Mouse (Mus musculus): Measurements from ENCODE around the gene Prrx1. TPM values are rescaled to one million over a fixed set of nuclear protein-coding genes. Genes with fewer than 3 reads are reported as not detected.

Prrx1 gene
- 7.5 and 9.4 TPM in 2 replicates for polyA plus RNA-seq (2016; fragmentation: Nextera tagmentation; extraction: Ambion mirVana)

GRCm38 (mm10) chr1:163313101-163313773, at the start of gene Prrx1:
TSS of gene Prrx1 (minus strand) at chr1:163313710.
- peak within 1 kb of the TSS; percentile 90 for H3K4me2 ChIP-seq
- WGBS: under 1% methylated on average over 17 of the region's 17 CpGs
- H3K27ac ChIP-seq (ENCODE audit: poor library complexity, severe bottlenecking): peak within 1 kb of the TSS; percentile 65
- H3K36me3 ChIP-seq: no peaks in the 10 kb centered on the region
- peaks cover 9% of the 10 kb centered on the region; the same call in 1 of the 2 replicates for H3K4me1 ChIP-seq (replicated peaks)
- peak within 1 kb of the TSS; percentile 63 for H3K9ac ChIP-seq
- peaks cover 44% of the 10 kb centered on the region for H3K27me3 ChIP-seq (replicated peaks)
- no peak for ATAC-seq (ENCODE audit: insufficient number of reproducible peaks, low FRiP score)
- H3K9me3 ChIP-seq (replicated peaks): no peaks in the 10 kb centered on the region
- peak within 1 kb of the TSS; percentile 62 for H3K4me3 ChIP-seq

DNA sequence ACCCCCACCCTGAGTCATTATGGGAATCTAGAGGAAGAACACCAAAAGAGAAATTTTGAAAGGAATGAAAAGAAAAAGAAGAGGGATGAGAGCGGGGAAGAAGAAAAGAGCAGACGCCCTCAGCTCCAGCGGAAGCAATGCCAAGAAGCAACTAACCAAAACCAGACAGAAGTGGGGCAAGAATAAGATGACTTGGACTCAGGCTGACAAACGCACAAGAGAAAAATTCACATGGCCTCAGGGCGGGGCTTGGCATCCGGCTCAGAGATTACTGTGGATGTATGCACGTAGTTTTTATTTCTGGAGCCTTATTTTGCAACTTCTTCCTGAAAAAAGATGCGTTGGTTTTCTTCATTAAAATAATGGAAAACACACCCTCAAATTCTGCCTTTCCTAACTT, 48.7 kb upstream of the Prrx1 start:
- Histone ChIP-seq H3K4me3 (no peak overlapping the region), H3K4me1 (replicated peaks) (peaks cover 21% of the 10 kb centered on the region), H3K4me2 (no peak overlapping the region), H3K27me3 (replicated peaks) (no peaks in the 10 kb centered on the region), H3K9ac (no peak overlapping the region), H3K27ac (ENCODE audit: poor library complexity, severe bottlenecking) (0 out of 2 replicates have a peak overlapping the region, but pooled peaks have one; percentile 7), H3K36me3 (no peaks in the 10 kb centered on the region), H3K9me3 (replicated peaks) (no peaks in the 10 kb centered on the region)
- WGBS: 66% methylated on average over 8 of the region's 8 CpGs
- no peak for ATAC-seq (ENCODE audit: insufficient number of reproducible peaks, low FRiP score)

DNA sequence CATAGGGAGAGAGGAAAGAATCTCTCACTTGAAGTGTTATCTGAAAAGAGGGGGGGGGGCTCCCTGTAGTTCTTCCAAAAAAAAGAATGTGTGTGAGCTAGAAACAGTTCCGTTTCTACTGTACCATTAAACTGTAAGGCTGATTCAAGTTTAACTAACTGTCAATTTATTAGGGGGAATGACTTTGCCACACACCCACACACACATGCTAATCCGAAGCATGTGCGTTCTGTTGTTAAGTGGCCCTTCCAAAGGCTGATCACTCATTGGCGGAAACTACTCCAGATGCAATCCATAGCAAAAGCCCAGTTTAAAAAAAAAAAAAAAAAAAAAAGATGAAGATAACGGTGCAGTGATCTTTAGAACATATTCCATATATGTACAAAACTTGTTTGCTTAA, 47.9 kb upstream of the Prrx1 start:
- Histone ChIP-seq H3K27me3 (replicated peaks) (no peaks in the 10 kb centered on the region), H3K27ac (ENCODE audit: poor library complexity, severe bottlenecking) (peak overlapping the region; percentile 39; the same call in 1 of the 2 replicates), H3K4me1 (replicated peaks) (peaks cover 21% of the 10 kb centered on the region), H3K4me3 (no peak overlapping the region), H3K36me3 (no peaks in the 10 kb centered on the region), H3K4me2 (no peak overlapping the region; the same call in 1 of the 2 replicates), H3K9me3 (replicated peaks) (no peaks in the 10 kb centered on the region), H3K9ac (no peak overlapping the region)
- ATAC-seq (ENCODE audit: insufficient number of reproducible peaks, low FRiP score): no peak
- WGBS: 40% methylated on average over 5 of the region's 5 CpGs

DNA sequence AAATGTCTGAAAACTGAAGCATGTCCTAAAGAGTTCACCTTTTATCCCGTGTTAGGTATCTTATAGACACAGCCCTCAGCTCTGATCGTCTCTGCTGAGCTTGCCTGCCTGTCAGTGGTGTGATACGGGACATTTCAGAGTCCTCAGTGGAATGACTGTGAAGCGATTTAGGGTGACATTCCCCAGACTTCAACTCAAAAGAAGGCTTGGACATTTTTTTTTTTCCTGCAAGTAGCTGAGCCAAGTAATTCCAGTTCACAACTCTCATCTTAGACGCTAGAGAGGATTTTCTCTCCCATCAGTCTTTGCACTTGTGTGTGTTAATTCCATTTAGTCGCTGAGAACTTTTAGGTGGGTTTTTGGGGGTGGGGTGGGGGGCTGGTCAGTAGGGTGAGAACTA, 47.3 kb upstream of the Prrx1 start:
- no peak overlapping the region for H3K9ac ChIP-seq
- WGBS: 18% methylated on average over 6 of the region's 6 CpGs
- peak overlapping the region; percentile 39; the same call in 1 of the 2 replicates for H3K27ac ChIP-seq (ENCODE audit: poor library complexity, severe bottlenecking)

DNA sequence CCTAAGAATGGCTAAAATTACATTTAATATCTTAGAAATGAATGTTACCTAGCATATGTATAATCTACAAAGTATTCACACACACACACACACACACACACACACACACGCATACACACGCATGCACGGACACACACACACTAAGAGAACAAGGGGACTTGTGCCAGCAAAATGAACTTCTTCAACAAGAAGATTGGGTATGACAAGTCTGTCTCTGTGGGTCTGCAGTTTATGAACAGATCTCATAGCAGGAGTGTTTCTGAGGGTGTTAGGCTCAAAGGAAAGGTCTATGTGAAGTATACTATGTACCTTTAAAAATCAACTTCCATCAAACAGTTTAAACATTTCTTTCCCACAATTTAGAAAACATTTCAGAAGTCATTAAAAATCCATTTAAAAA, 46.0 kb upstream of the Prrx1 start:
- Histone ChIP-seq H3K9me3 (replicated peaks) (no peaks in the 10 kb centered on the region), H3K4me2 (no peak overlapping the region), H3K36me3 (no peaks in the 10 kb centered on the region), H3K4me3 (no peak overlapping the region), H3K4me1 (replicated peaks) (peaks cover 21% of the 10 kb centered on the region), H3K27me3 (replicated peaks) (no peaks in the 10 kb centered on the region), H3K9ac (no peak overlapping the region), H3K27ac (ENCODE audit: poor library complexity, severe bottlenecking) (no peak overlapping the region)
- no peak for ATAC-seq (ENCODE audit: insufficient number of reproducible peaks, low FRiP score)
- 90% methylated on average over 3 of the region's 3 CpGs for WGBS

More for the DNA sequence above, 47.3 kb upstream of the Prrx1 start:
- no peaks in the 10 kb centered on the region for H3K36me3 ChIP-seq
- no peak overlapping the region for H3K4me3 ChIP-seq
- H3K9me3 ChIP-seq (replicated peaks): no peaks in the 10 kb centered on the region
- no peak for ATAC-seq (ENCODE audit: insufficient number of reproducible peaks, low FRiP score)
- peak overlapping the region; percentile 36; the same call in 1 of the 2 replicates for H3K4me2 ChIP-seq
- peaks cover 21% of the 10 kb centered on the region for H3K4me1 ChIP-seq (replicated peaks)
- H3K27me3 ChIP-seq (replicated peaks): no peaks in the 10 kb centered on the region

- H3K4me2 ChIP-seq: no peak overlapping the region
- H3K4me3 ChIP-seq: no peak overlapping the region
- no peak overlapping the region for H3K9ac ChIP-seq
- H3K9me3 ChIP-seq (replicated peaks): no peaks in the 10 kb centered on the region
- 53% methylated on average over 7 of the region's 7 CpGs for WGBS
- no peak overlapping the region for H3K27ac ChIP-seq (ENCODE audit: poor library complexity, severe bottlenecking)
- no peak for ATAC-seq (ENCODE audit: insufficient number of reproducible peaks, low FRiP score)
- H3K27me3 ChIP-seq (replicated peaks): no peaks in the 10 kb centered on the region
- H3K4me1 ChIP-seq (replicated peaks): peaks cover 17% of the 10 kb centered on the region
- H3K36me3 ChIP-seq: no peaks in the 10 kb centered on the region
These were observed 44.7 kb upstream of the Prrx1 start for GRCm38 (mm10) chr1:163358165-163358564.

GRCm38 (mm10) chr1:163357733-163358132, 44.2 kb upstream of the Prrx1 start:
- 60% methylated on average over 6 of the region's 6 CpGs for WGBS
- no peaks in the 10 kb centered on the region for H3K27me3 ChIP-seq (replicated peaks)
- H3K4me3 ChIP-seq: no peak overlapping the region
- ATAC-seq (ENCODE audit: insufficient number of reproducible peaks, low FRiP score): no peak
- peaks cover 16% of the 10 kb centered on the region for H3K4me1 ChIP-seq (replicated peaks)
- H3K27ac ChIP-seq (ENCODE audit: poor library complexity, severe bottlenecking): no peak overlapping the region
- no peaks in the 10 kb centered on the region for H3K9me3 ChIP-seq (replicated peaks)
- H3K4me2 ChIP-seq: no peak overlapping the region
- H3K9ac ChIP-seq: no peak overlapping the region
- H3K36me3 ChIP-seq: no peaks in the 10 kb centered on the region

DNA sequence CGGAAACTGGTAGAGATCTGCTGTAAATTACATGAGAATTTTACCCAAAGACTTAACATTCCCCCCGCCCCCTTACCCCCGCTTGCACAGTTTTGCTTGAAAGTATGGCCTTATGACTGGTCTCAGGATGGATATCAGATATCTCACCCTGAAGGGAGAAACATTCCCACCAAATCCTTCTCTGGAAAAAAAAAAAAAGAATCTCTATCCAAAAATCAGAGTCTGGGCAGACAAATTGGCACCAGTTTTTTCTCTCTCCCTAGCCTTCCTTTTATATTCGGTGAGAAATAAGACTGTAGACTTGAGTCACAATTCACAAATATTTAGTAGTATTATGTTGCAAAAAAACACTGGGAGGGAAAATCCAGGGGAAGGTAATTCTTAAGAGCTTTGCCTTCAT, 42.7 kb upstream of the Prrx1 start:
- 68% methylated on average over 4 of the region's 4 CpGs for WGBS
- Histone ChIP-seq H3K9ac (no peak overlapping the region), H3K27me3 (replicated peaks) (no peaks in the 10 kb centered on the region), H3K27ac (ENCODE audit: poor library complexity, severe bottlenecking) (no peak overlapping the region), H3K36me3 (no peaks in the 10 kb centered on the region), H3K4me3 (no peak overlapping the region), H3K4me1 (replicated peaks) (peaks cover 5% of the 10 kb centered on the region), H3K4me2 (no peak overlapping the region), H3K9me3 (replicated peaks) (no peaks in the 10 kb centered on the region)
- ATAC-seq (ENCODE audit: insufficient number of reproducible peaks, low FRiP score): no peak

GRCm38 (mm10) chr1:163355626-163356156, 42.2 kb upstream of the Prrx1 start:
- H3K4me1 ChIP-seq (replicated peaks): peaks cover under 1% of the 10 kb centered on the region; the same call in 1 of the 2 replicates
- H3K4me2 ChIP-seq: no peak overlapping the region
- no peaks in the 10 kb centered on the region for H3K36me3 ChIP-seq
- no peaks in the 10 kb centered on the region for H3K9me3 ChIP-seq (replicated peaks)
- 47% methylated on average over 3 of the region's 3 CpGs for WGBS
- H3K9ac ChIP-seq: no peak overlapping the region
- no peaks in the 10 kb centered on the region for H3K27me3 ChIP-seq (replicated peaks)
- H3K27ac ChIP-seq (ENCODE audit: poor library complexity, severe bottlenecking): no peak overlapping the region
- ATAC-seq (ENCODE audit: insufficient number of reproducible peaks, low FRiP score): no peak
- H3K4me3 ChIP-seq: no peak overlapping the region

- no peak overlapping the region for H3K4me2 ChIP-seq
- no peak overlapping the region for H3K9ac ChIP-seq
- H3K4me1 ChIP-seq (replicated peaks): no peaks in the 10 kb centered on the region
- H3K27ac ChIP-seq (ENCODE audit: poor library complexity, severe bottlenecking): no peak overlapping the region
- no peaks in the 10 kb centered on the region for H3K36me3 ChIP-seq
- no peak for ATAC-seq (ENCODE audit: insufficient number of reproducible peaks, low FRiP score)
- H3K9me3 ChIP-seq (replicated peaks): no peaks in the 10 kb centered on the region
- H3K27me3 ChIP-seq (replicated peaks): no peaks in the 10 kb centered on the region
- WGBS: 80% methylated on average over 3 of the region's 3 CpGs
- H3K4me3 ChIP-seq: no peak overlapping the region
These were observed 37.5 kb upstream of the Prrx1 start for GRCm38 (mm10) chr1:163350988-163351387.

DNA sequence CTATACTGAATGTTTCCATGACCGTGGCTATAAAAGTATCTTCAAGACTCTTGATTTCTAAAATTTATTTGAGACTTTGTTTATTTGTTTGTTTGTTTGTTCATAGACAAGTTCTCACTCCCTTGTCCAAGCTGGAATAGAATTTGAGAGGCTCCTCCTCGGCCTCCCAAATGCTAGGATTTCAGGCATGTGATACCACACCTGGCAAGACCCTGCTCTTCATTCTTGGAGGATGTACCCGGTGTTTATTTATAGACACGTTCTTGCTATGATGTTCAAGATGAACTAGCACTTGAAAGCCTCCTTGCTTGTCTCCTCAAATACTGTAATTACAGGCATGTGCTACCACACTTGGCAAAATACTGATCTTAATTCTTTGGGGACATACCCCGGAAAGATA, 32.0 kb upstream of the Prrx1 start:
- no peak for ATAC-seq (ENCODE audit: insufficient number of reproducible peaks, low FRiP score)
- Histone ChIP-seq H3K9me3 (replicated peaks) (no peaks in the 10 kb centered on the region), H3K4me2 (no peak overlapping the region), H3K9ac (no peak overlapping the region), H3K36me3 (no peaks in the 10 kb centered on the region), H3K4me1 (replicated peaks) (no peaks in the 10 kb centered on the region), H3K4me3 (no peak overlapping the region), H3K27me3 (replicated peaks) (no peaks in the 10 kb centered on the region), H3K27ac (ENCODE audit: poor library complexity, severe bottlenecking) (no peak overlapping the region)
- WGBS: 75% methylated on average over 5 of the region's 5 CpGs

Measured in heart, embryonic 12.5 days (tissue).